Mouse (Mus musculus): ENCODE results near the gene Plekhm2.

- TF ChIP-seq CTCF (IDR thresholded peaks at IDR 0.05; ENCODE audit: control insufficient read depth, insufficient read depth, insufficient replicate concordance, low read depth, low read length) (no peak), POLR2A (IDR thresholded peaks at IDR 0.05; ENCODE audit: control insufficient read depth, low read depth, low read length) (no peak)
Measured at GRCm38 (mm10) chr4:141583919-141584318, 80.8 kb downstream of the Plekhm2 start.
